Mouse (Mus musculus) brain, embryonic 14.5 days (tissue): ENCODE measurements around the gene Crmp1.

ENCODE experiments used
- CTCF ChIP-seq: fragments of 200-500 bp; IDR thresholded peaks from 2 replicates; pipeline ENCODE4 v1.5.1; 2012; ENCODE audit warnings: inconsistent platforms, mild to moderate bottlenecking, moderate library complexity, borderline replicate concordance; ENCODE audit not compliant: insufficient read depth, insufficient read length; ENCODE audit errors: extremely low read depth
- POLR2A ChIP-seq: fragments of 200-500 bp; IDR thresholded peaks from 2 replicates; pipeline ENCODE4 v1.6.1; 2012; ENCODE audit warnings: mild to moderate bottlenecking, inconsistent platforms, borderline replicate concordance; ENCODE audit not compliant: poor library complexity, insufficient read depth, insufficient read length, severe bottlenecking; ENCODE audit errors: extremely low read depth

DNA sequence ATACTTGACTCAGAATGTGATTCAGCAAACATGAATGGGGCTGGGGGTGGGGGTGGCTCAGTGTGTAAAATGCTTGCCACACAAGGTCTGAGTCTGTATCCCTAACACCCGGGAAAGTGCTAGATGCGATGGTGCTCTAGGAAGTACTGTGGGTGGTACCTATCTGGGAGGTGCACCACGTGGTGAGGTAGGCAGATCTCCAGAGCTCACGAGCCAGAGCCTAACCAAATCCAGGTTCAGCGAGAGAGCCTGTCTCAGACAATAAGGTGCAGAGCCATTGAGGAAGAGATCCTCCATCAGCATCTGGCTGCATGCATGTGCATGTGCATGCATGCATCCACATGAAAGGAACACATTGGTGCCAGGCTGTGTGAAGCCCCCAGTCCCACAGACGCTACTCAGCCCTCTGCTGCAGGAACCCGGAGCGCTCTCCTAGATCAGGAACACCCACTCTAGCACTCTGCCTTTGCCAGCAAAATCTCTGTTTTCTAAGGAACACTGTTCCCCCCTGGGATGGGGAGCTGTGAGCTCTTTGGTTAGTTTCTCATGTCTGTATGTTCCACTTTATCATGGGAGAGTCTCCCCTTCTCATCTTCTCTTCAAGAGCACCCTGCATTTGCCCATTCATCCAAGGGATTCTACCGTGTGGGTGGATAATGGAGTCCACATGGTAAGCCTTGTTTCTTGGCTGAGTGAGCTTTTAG lies 10.5 kb downstream of the Crmp1 start:
- TF ChIP-seq CTCF (no peak), POLR2A (no peak)
